Mouse (Mus musculus) stomach, postnatal 0 days (tissue): Measurements from ENCODE around the gene Gm45717.

Source experiments
- CTCF ChIP-seq: IDR thresholded peaks from 2 replicates; pipeline ENCODE4 v1.5.1; 2016; ENCODE audit warnings: antibody characterized with exemption, low read depth, mild to moderate bottlenecking, moderate library complexity
- EP300 ChIP-seq: optimal IDR thresholded peaks from 2 replicates; pipeline ENCODE3; 2016; ENCODE audit warnings: antibody characterized with exemption

DNA sequence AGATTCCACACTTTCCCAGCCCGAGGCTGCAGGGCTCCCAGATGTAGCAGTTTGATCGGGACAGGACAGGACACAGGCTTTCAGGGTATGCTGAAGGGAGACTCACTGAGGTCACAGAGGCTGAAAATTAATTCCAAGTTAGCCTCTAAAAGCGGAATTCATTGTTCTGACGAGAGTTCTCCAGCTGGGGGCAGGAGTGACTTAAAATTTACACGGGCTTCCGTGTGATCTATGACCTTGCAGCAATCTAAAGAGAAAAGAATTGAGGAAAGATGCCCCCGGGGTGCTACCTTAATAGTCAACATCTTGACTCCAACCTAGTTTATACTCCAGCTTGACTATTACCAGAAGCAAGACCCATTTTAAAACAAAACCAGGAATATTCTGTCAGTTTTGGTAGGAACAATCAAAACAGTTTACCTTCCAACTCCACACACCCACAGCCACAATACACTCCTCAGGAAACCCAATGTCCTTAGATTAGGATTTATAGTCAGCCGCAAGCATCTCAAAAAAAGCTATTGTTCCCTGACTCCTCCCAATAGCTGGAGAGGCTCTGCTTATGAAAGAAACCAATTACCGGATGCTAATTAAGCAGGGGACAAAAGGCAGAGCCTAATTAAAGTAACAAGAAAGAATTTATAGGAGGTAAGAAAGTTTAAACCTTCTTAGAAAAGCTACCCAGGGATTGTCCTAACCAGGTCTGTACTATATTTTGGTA is 3.6 kb upstream of the Gm45717 start:
- TF ChIP-seq CTCF (peak; percentile 74), EP300 (no peak)
